Mouse (Mus musculus): ENCODE data around the gene Slc25a36. TPM values are rescaled to one million over a fixed set of nuclear protein-coding genes. Genes with fewer than 3 reads are reported as not detected.

The Slc25a36 gene
- polyA plus RNA-seq, 1 experiment from 2014 or later, result 99.9 TPM

- H3K27me3 ChIP-seq (ENCODE audit: control insufficient read depth, insufficient read depth, low read length), result no peaks in the 10 kb centered on the region
- no peak overlapping the region for H3K4me3 ChIP-seq (ENCODE audit: low read depth, low read length)
- WGBS, result 87% methylated on average over 5 of the region's 5 CpGs
- no peak overlapping the region for H3K9ac ChIP-seq (replicated peaks; ENCODE audit: low read length)
- no peaks in the 10 kb centered on the region for H3K9me3 ChIP-seq (replicated peaks; ENCODE audit: control insufficient read depth, low read length)
- no peaks in the 10 kb centered on the region for H3K4me1 ChIP-seq (ENCODE audit: control insufficient read depth, insufficient read depth, low read length)
- DNase-seq (ENCODE audit: low spot score), result no peak
- no peak for ATAC-seq (replicated peaks; ENCODE audit: insufficient number of reproducible peaks, low FRiP score, low TSS enrichment, low read depth)
- no peak overlapping the region for H3K4me2 ChIP-seq (ENCODE audit: low read depth, low read length)
- H3K36me3 ChIP-seq (replicated peaks; ENCODE audit: control insufficient read depth, insufficient read depth, low read depth, low read length), result no peaks in the 10 kb centered on the region
- no peak overlapping the region for H3K27ac ChIP-seq (replicated peaks; ENCODE audit: low read depth, low read length)
These were observed 41.5 kb downstream of the Slc25a36 start for GRCm38 (mm10) chr9:97069466-97069865.

- Histone ChIP-seq H3K4me3 (ENCODE audit: low read depth, low read length) (no peak overlapping the region), H3K9me3 (replicated peaks; ENCODE audit: control insufficient read depth, low read length) (no peaks in the 10 kb centered on the region), H3K27ac (replicated peaks; ENCODE audit: low read depth, low read length) (no peak overlapping the region), H3K9ac (replicated peaks; ENCODE audit: low read length) (no peak overlapping the region), H3K27me3 (ENCODE audit: control insufficient read depth, insufficient read depth, low read length) (no peaks in the 10 kb centered on the region), H3K4me2 (ENCODE audit: low read depth, low read length) (no peak overlapping the region), H3K4me1 (ENCODE audit: control insufficient read depth, insufficient read depth, low read length) (no peaks in the 10 kb centered on the region), H3K36me3 (replicated peaks; ENCODE audit: control insufficient read depth, insufficient read depth, low read depth, low read length) (no peaks in the 10 kb centered on the region)
- ATAC-seq (replicated peaks; ENCODE audit: insufficient number of reproducible peaks, low FRiP score, low TSS enrichment, low read depth), result peak; percentile 77
- 51% methylated on average over 9 of the region's 9 CpGs for WGBS
- DNase-seq (ENCODE audit: low spot score), result peak; percentile 96
These were observed 42.5 kb downstream of the Slc25a36 start for GRCm38 (mm10) chr9:97068201-97069095.

GRCm38 (mm10) chr9:97067761-97068160 is 43.2 kb downstream of the Slc25a36 start:
- no peaks in the 10 kb centered on the region for H3K9me3 ChIP-seq (replicated peaks; ENCODE audit: control insufficient read depth, low read length)
- 80% methylated on average over 6 of the region's 6 CpGs for WGBS
- no peak for ATAC-seq (replicated peaks; ENCODE audit: insufficient number of reproducible peaks, low FRiP score, low TSS enrichment, low read depth)
- no peak overlapping the region for H3K4me3 ChIP-seq (ENCODE audit: low read depth, low read length)
- no peaks in the 10 kb centered on the region for H3K4me1 ChIP-seq (ENCODE audit: control insufficient read depth, insufficient read depth, low read length)
- H3K4me2 ChIP-seq (ENCODE audit: low read depth, low read length), result no peak overlapping the region
- DNase-seq (ENCODE audit: low spot score), result no peak
- H3K27ac ChIP-seq (replicated peaks; ENCODE audit: low read depth, low read length), result no peak overlapping the region
- no peak overlapping the region for H3K9ac ChIP-seq (replicated peaks; ENCODE audit: low read length)
- H3K27me3 ChIP-seq (ENCODE audit: control insufficient read depth, insufficient read depth, low read length), result no peaks in the 10 kb centered on the region
- H3K36me3 ChIP-seq (replicated peaks; ENCODE audit: control insufficient read depth, insufficient read depth, low read depth, low read length), result no peaks in the 10 kb centered on the region

GRCm38 (mm10) chr9:97065885-97066284 is 45.1 kb downstream of the Slc25a36 start:
- 79% methylated on average over 4 of the region's 4 CpGs for WGBS
- Histone ChIP-seq H3K9me3 (replicated peaks; ENCODE audit: control insufficient read depth, low read length) (no peaks in the 10 kb centered on the region), H3K4me1 (ENCODE audit: control insufficient read depth, insufficient read depth, low read length) (no peaks in the 10 kb centered on the region), H3K4me3 (ENCODE audit: low read depth, low read length) (no peak overlapping the region), H3K4me2 (ENCODE audit: low read depth, low read length) (no peak overlapping the region), H3K9ac (replicated peaks; ENCODE audit: low read length) (no peak overlapping the region), H3K27me3 (ENCODE audit: control insufficient read depth, insufficient read depth, low read length) (no peaks in the 10 kb centered on the region), H3K36me3 (replicated peaks; ENCODE audit: control insufficient read depth, insufficient read depth, low read depth, low read length) (no peaks in the 10 kb centered on the region), H3K27ac (replicated peaks; ENCODE audit: low read depth, low read length) (no peak overlapping the region)
- DNase-seq (ENCODE audit: low spot score), result peak; percentile 15
- ATAC-seq (replicated peaks; ENCODE audit: insufficient number of reproducible peaks, low FRiP score, low TSS enrichment, low read depth), result no peak

GRCm38 (mm10) chr9:97065216-97065615 is 45.7 kb downstream of the Slc25a36 start:
- ATAC-seq (replicated peaks; ENCODE audit: insufficient number of reproducible peaks, low FRiP score, low TSS enrichment, low read depth) (no peak), DNase-seq (ENCODE audit: low spot score) (no peak)
- H3K36me3 ChIP-seq (replicated peaks; ENCODE audit: control insufficient read depth, insufficient read depth, low read depth, low read length), result no peaks in the 10 kb centered on the region
- H3K4me2 ChIP-seq (ENCODE audit: low read depth, low read length), result no peak overlapping the region
- no peaks in the 10 kb centered on the region for H3K27me3 ChIP-seq (ENCODE audit: control insufficient read depth, insufficient read depth, low read length)
- no peak overlapping the region for H3K27ac ChIP-seq (replicated peaks; ENCODE audit: low read depth, low read length)
- H3K9ac ChIP-seq (replicated peaks; ENCODE audit: low read length), result no peak overlapping the region
- no peaks in the 10 kb centered on the region for H3K4me1 ChIP-seq (ENCODE audit: control insufficient read depth, insufficient read depth, low read length)
- 64% methylated on average over 5 of the region's 5 CpGs for WGBS
- no peaks in the 10 kb centered on the region for H3K9me3 ChIP-seq (replicated peaks; ENCODE audit: control insufficient read depth, low read length)
- no peak overlapping the region for H3K4me3 ChIP-seq (ENCODE audit: low read depth, low read length)

- Histone ChIP-seq H3K9ac (replicated peaks; ENCODE audit: low read length) (no peak overlapping the region), H3K4me2 (ENCODE audit: low read depth, low read length) (no peak overlapping the region), H3K4me1 (ENCODE audit: control insufficient read depth, insufficient read depth, low read length) (no peaks in the 10 kb centered on the region), H3K27ac (replicated peaks; ENCODE audit: low read depth, low read length) (no peak overlapping the region), H3K27me3 (ENCODE audit: control insufficient read depth, insufficient read depth, low read length) (no peaks in the 10 kb centered on the region), H3K4me3 (ENCODE audit: low read depth, low read length) (no peak overlapping the region), H3K9me3 (replicated peaks; ENCODE audit: control insufficient read depth, low read length) (no peaks in the 10 kb centered on the region), H3K36me3 (replicated peaks; ENCODE audit: control insufficient read depth, insufficient read depth, low read depth, low read length) (no peaks in the 10 kb centered on the region)
- ATAC-seq (replicated peaks; ENCODE audit: insufficient number of reproducible peaks, low FRiP score, low TSS enrichment, low read depth) (no peak), DNase-seq (ENCODE audit: low spot score) (no peak)
- WGBS, result 90% methylated on average over 1 of the region's 1 CpGs
These were observed 46.8 kb downstream of the Slc25a36 start for GRCm38 (mm10) chr9:97064161-97064560.

- no peak for ATAC-seq (replicated peaks; ENCODE audit: insufficient number of reproducible peaks, low FRiP score, low TSS enrichment, low read depth)
- Histone ChIP-seq H3K9ac (replicated peaks; ENCODE audit: low read length) (no peak overlapping the region), H3K4me1 (ENCODE audit: control insufficient read depth, insufficient read depth, low read length) (no peaks in the 10 kb centered on the region), H3K9me3 (replicated peaks; ENCODE audit: control insufficient read depth, low read length) (no peaks in the 10 kb centered on the region), H3K27me3 (ENCODE audit: control insufficient read depth, insufficient read depth, low read length) (no peaks in the 10 kb centered on the region), H3K4me2 (ENCODE audit: low read depth, low read length) (no peak overlapping the region), H3K36me3 (replicated peaks; ENCODE audit: control insufficient read depth, insufficient read depth, low read depth, low read length) (no peaks in the 10 kb centered on the region), H3K4me3 (ENCODE audit: low read depth, low read length) (no peak overlapping the region), H3K27ac (replicated peaks; ENCODE audit: low read depth, low read length) (no peak overlapping the region)
- no peak for DNase-seq (ENCODE audit: low spot score)
- 93% methylated on average over 9 of the region's 9 CpGs for WGBS
These were observed 49.3 kb downstream of the Slc25a36 start for GRCm38 (mm10) chr9:97061696-97062095.

- no peaks in the 10 kb centered on the region for H3K36me3 ChIP-seq (replicated peaks; ENCODE audit: control insufficient read depth, insufficient read depth, low read depth, low read length)
These were observed 54.2 kb downstream of the Slc25a36 start for GRCm38 (mm10) chr9:97056541-97057338.

More at GRCm38 (mm10) chr9:97056541-97057338, 54.2 kb downstream of the Slc25a36 start:
- H3K4me2 ChIP-seq (ENCODE audit: low read depth, low read length), result peak overlapping the region; percentile 25; the same call in 1 of the 2 replicates
- peak; percentile 54 for DNase-seq (ENCODE audit: low spot score)
- 31% methylated on average over 18 of the region's 18 CpGs for WGBS
- no peaks in the 10 kb centered on the region for H3K9me3 ChIP-seq (replicated peaks; ENCODE audit: control insufficient read depth, low read length)
- H3K4me1 ChIP-seq (ENCODE audit: control insufficient read depth, insufficient read depth, low read length), result no peaks in the 10 kb centered on the region
- no peak overlapping the region for H3K4me3 ChIP-seq (ENCODE audit: low read depth, low read length)
- H3K9ac ChIP-seq (replicated peaks; ENCODE audit: low read length), result no peak overlapping the region; the same call in 1 of the 2 replicates
- H3K27ac ChIP-seq (replicated peaks; ENCODE audit: low read depth, low read length), result no peak overlapping the region
- ATAC-seq (replicated peaks; ENCODE audit: insufficient number of reproducible peaks, low FRiP score, low TSS enrichment, low read depth), result peak; percentile 42; the same call in 1 of the 2 replicates
- H3K27me3 ChIP-seq (ENCODE audit: control insufficient read depth, insufficient read depth, low read length), result no peaks in the 10 kb centered on the region

Measured in embryonic facial prominence, embryonic 11.5 days (tissue).